Mouse (Mus musculus): Measurements from ENCODE around the gene Rsad2. TPM values are rescaled to one million over a fixed set of nuclear protein-coding genes. Genes with fewer than 3 reads are reported as not detected.

Rsad2 gene
- polyA plus RNA-seq, 1 experiment from 2014 or later = 0.75 TPM

DNA sequence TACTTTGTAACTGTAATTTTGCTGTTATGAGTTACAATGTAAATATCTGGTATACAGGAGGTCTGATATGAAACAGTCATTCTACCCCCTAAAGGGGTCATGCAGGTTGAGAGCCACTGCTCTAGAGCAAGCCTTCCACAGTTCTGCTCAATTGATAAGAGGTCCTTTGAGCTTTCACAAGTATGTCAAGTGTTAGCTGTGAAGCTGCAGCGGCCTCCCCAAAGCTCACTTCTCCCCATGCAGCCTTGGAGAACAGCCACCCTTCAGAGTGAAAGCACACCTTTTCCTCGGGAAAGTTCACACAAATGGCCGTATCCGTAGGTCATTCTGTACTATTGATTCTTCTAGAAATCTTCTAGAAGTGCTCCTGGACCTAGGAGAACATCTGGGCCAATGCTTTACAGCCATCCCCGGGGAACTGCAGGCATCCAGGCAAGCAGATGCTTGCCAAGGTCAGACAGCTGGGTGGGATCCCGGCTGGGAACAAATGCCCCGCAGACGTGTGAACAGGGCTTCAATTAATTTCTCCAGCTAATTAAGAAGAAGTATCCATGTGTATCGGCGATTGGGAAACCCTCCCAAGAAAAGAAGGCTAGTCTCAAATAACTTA is 44.3 kb downstream of the Rsad2 start:
- Histone ChIP-seq H3K36me3 (no peaks in the 10 kb centered on the region), H3K9ac (no peak overlapping the region), H3K27ac (no peak overlapping the region), H3K27me3 (replicated peaks) (peaks cover 33% of the 10 kb centered on the region), H3K4me3 (no peak overlapping the region), H3K9me3 (replicated peaks) (no peaks in the 10 kb centered on the region), H3K4me1 (0 out of 2 replicates have a peak, but pooled peaks cover 6% of the 10 kb centered on the region), H3K4me2 (no peak overlapping the region)
- ATAC-seq = no peak
- WGBS (ENCODE audit: insufficient replicate concordance) = 72% methylated on average over 10 of the region's 10 CpGs

DNA sequence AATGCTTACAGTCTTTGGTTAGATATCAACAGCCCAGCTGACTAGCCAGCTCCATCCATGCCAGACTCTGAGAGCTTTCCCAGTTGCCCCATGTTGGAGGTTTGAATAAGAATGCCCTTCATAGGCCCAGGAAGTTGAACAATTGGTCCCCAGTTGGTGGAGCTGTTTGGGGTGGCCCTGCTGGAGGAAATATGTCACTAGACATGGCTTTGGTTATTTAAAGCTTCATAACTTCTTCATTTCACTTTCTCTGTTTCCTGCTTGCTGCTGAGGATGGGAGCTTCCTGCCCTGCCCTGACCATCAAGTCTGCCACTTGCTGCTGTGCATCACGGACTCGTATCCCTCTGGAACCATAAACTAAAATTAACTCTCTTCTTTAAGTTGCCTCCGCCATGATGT is 45.8 kb downstream of the Rsad2 start:
- H3K36me3 ChIP-seq = no peaks in the 10 kb centered on the region
- no peaks in the 10 kb centered on the region for H3K9me3 ChIP-seq (replicated peaks)
- peaks cover 15% of the 10 kb centered on the region for H3K4me1 ChIP-seq
- H3K9ac ChIP-seq = no peak overlapping the region
- no peak overlapping the region for H3K4me2 ChIP-seq
- ATAC-seq = no peak
- no peak overlapping the region for H3K4me3 ChIP-seq
- WGBS (ENCODE audit: insufficient replicate concordance) = 62% methylated on average over 3 of the region's 3 CpGs
- H3K27ac ChIP-seq = no peak overlapping the region
- H3K27me3 ChIP-seq (replicated peaks) = peaks cover 33% of the 10 kb centered on the region

GRCm38 (mm10) chr12:26408707-26409106 is 47.5 kb downstream of the Rsad2 start:
- no peak overlapping the region for H3K27ac ChIP-seq
- 68% methylated on average over 9 of the region's 9 CpGs for WGBS (ENCODE audit: insufficient replicate concordance)
- peaks cover 17% of the 10 kb centered on the region for H3K27me3 ChIP-seq (replicated peaks)
- H3K36me3 ChIP-seq = no peaks in the 10 kb centered on the region
- ATAC-seq = no peak
- H3K9me3 ChIP-seq (replicated peaks) = no peaks in the 10 kb centered on the region
- H3K4me1 ChIP-seq = peaks cover 23% of the 10 kb centered on the region
- no peak overlapping the region for H3K9ac ChIP-seq
- H3K4me3 ChIP-seq = no peak overlapping the region
- no peak overlapping the region for H3K4me2 ChIP-seq

GRCm38 (mm10) chr12:26404781-26405702 is 51.2 kb downstream of the Rsad2 start:
- peaks cover 35% of the 10 kb centered on the region for H3K4me1 ChIP-seq
- no peaks in the 10 kb centered on the region for H3K27me3 ChIP-seq (replicated peaks)
- H3K9me3 ChIP-seq (replicated peaks) = no peaks in the 10 kb centered on the region
- no peak for ATAC-seq
- H3K36me3 ChIP-seq = no peaks in the 10 kb centered on the region
- no peak overlapping the region for H3K9ac ChIP-seq
- 36% methylated on average over 11 of the region's 11 CpGs for WGBS (ENCODE audit: insufficient replicate concordance)
- H3K4me2 ChIP-seq = no peak overlapping the region
- H3K4me3 ChIP-seq = no peak overlapping the region
- H3K27ac ChIP-seq = no peak overlapping the region

DNA sequence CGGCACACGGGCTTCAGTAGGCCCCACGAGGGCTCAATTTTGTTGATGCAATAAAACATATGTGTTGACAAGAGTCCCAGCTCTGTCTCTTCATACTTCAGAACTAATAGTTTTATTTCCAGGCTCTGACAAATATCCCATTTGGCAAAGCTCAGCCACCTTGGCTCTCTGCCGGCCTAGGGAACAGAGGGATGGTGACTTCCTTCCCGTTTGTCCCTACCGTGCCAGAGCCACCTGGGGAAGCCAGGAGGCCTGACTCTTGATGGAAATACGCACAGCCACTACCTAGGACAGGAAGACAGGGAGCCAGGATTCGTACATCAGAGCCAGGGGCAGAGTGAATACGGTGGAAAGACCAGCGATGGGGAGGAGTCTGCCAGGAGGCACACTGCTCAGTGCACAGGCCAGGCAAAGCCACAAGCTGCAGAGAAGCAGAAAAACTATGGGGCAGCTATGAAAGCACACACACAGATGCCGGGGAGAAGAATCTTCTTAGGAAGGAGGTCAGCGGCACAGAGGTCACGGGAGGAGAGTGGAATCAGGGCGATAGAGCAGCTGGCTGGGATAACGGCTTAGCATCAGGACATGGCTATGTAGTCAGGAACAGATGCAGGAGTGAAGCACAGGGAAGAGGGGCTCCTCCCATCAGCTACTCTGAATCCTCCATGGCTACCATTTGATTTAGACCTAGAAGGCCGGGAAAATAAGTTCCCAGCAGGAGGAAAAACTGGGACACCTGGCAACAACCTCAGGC is 52.7 kb downstream of the Rsad2 start:
- 72% methylated on average over 16 of the region's 16 CpGs for WGBS (ENCODE audit: insufficient replicate concordance)
- H3K4me1 ChIP-seq = peaks cover 30% of the 10 kb centered on the region
- H3K4me2 ChIP-seq = no peak overlapping the region
- H3K36me3 ChIP-seq = no peaks in the 10 kb centered on the region
- no peaks in the 10 kb centered on the region for H3K27me3 ChIP-seq (replicated peaks)
- ATAC-seq = no peak
- H3K27ac ChIP-seq = no peak overlapping the region
- no peak overlapping the region for H3K4me3 ChIP-seq
- H3K9me3 ChIP-seq (replicated peaks) = no peaks in the 10 kb centered on the region
- no peak overlapping the region for H3K9ac ChIP-seq

DNA sequence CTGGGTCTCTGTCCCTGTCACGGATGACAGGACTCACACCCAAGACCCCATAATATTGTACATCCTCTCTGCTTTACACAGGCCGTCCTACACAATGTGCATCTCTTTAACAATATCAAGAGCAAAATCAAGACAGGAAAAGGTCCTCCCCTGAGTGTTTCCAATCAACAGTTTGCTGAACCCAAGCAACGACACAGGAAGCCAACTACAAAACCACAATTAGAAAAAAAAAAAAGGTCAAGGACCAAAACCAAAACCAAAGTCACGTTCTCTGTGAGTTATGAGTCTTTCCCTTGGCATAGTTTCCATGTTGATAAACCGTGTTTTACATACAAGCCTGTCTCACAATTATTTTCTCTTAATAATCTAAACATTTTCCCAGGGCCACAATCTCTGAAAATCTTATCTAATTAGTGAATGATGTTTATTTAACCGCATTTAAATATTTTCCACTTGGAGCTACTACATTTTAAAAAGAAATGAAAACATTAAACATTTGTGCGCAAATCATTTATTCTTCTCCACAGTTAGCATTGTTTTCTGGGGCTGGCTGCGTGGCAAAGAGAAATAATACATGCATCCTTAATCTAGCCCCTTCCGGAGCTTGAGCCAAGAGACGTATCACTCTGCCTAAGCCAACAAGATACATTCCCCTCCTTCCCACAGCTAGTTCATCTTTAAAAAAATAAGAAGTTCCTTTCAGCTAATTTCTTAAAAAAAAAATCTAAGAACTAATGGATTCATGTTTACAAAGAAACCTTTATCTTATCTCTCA is 54.4 kb downstream of the Rsad2 start:
- Histone ChIP-seq H3K4me1 (peaks cover 30% of the 10 kb centered on the region), H3K27me3 (replicated peaks) (no peaks in the 10 kb centered on the region), H3K27ac (peak overlapping the region; percentile 30; the same call in 1 of the 2 replicates), H3K9me3 (replicated peaks) (no peaks in the 10 kb centered on the region), H3K4me2 (no peak overlapping the region), H3K4me3 (no peak overlapping the region), H3K9ac (no peak overlapping the region), H3K36me3 (no peaks in the 10 kb centered on the region)
- no peak for ATAC-seq
- 38% methylated on average over 10 of the region's 10 CpGs for WGBS (ENCODE audit: insufficient replicate concordance)

DNA sequence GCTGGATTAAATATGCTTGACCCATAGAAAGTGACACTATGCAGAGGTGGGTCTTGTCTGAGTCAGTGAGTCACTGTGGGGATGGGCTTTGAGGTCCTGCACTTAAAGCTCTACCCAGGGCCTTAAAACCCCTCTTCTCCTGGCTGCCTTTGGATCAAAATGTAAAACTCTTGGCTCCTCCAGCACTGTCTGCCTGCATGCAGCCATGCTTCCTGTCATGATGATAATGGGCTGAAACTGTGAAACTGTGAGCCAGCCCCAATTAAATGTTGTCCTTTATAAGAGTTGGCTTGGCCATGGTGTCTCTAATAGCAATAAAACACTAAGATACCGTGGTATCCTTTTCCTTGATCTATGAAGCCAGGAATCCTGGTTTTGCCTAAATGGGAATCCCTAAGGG is 55.0 kb downstream of the Rsad2 start:
- Histone ChIP-seq H3K9ac (no peak overlapping the region), H3K36me3 (no peaks in the 10 kb centered on the region), H3K4me3 (no peak overlapping the region), H3K4me2 (no peak overlapping the region), H3K27me3 (replicated peaks) (no peaks in the 10 kb centered on the region), H3K27ac (peak overlapping the region; percentile 30; the same call in 1 of the 2 replicates), H3K4me1 (peaks cover 30% of the 10 kb centered on the region), H3K9me3 (replicated peaks) (no peaks in the 10 kb centered on the region)
- no peak for ATAC-seq
- WGBS (ENCODE audit: insufficient replicate concordance) = 39% methylated on average over 1 of the region's 1 CpGs

GRCm38 (mm10) chr12:26400762-26401161 is 55.5 kb downstream of the Rsad2 start:
- Histone ChIP-seq H3K4me3 (no peak overlapping the region), H3K27ac (no peak overlapping the region), H3K9me3 (replicated peaks) (no peaks in the 10 kb centered on the region), H3K9ac (no peak overlapping the region), H3K4me2 (no peak overlapping the region), H3K27me3 (replicated peaks) (no peaks in the 10 kb centered on the region), H3K36me3 (no peaks in the 10 kb centered on the region), H3K4me1 (peaks cover 25% of the 10 kb centered on the region)
- 88% methylated on average over 1 of the region's 1 CpGs for WGBS (ENCODE audit: insufficient replicate concordance)
- no peak for ATAC-seq

GRCm38 (mm10) chr12:26399391-26399790 is 56.9 kb downstream of the Rsad2 start:
- Histone ChIP-seq H3K27ac (no peak overlapping the region), H3K4me2 (no peak overlapping the region), H3K27me3 (replicated peaks) (no peaks in the 10 kb centered on the region), H3K36me3 (no peaks in the 10 kb centered on the region), H3K4me1 (peaks cover 13% of the 10 kb centered on the region; the same call in 1 of the 2 replicates), H3K4me3 (no peak overlapping the region), H3K9me3 (replicated peaks) (no peaks in the 10 kb centered on the region), H3K9ac (no peak overlapping the region)
- no peak for ATAC-seq
- 73% methylated on average over 6 of the region's 6 CpGs for WGBS (ENCODE audit: insufficient replicate concordance)

- 13% methylated on average over 2 of the region's 2 CpGs for WGBS (ENCODE audit: insufficient replicate concordance)
- Histone ChIP-seq H3K27me3 (replicated peaks) (0 out of 2 replicates have a peak, but pooled peaks cover 4% of the 10 kb centered on the region), H3K4me2 (no peak overlapping the region), H3K4me3 (no peak overlapping the region), H3K27ac (no peak overlapping the region), H3K9ac (no peak overlapping the region), H3K36me3 (no peaks in the 10 kb centered on the region), H3K9me3 (replicated peaks) (no peaks in the 10 kb centered on the region), H3K4me1 (peaks cover 13% of the 10 kb centered on the region; the same call in 1 of the 2 replicates)
- ATAC-seq = no peak
Measured at GRCm38 (mm10) chr12:26398597-26398996, 57.7 kb downstream of the Rsad2 start.
